Mouse (Mus musculus) urinary bladder, postnatal 10 days (tissue): ENCODE results near the gene Hypk.
A peak's percentile ranks its signal among the peaks of the same experiment; 100 is the strongest.
"Not testable (repeated sequence)": the region's sequence is repeated elsewhere in the genome, so short reads cannot be mapped to it uniquely, and the experiment has no call there.

Experiments used
- DNase-seq: peaks from one replicate; pipeline ENCODE4 v3.0.0; 2022; ENCODE audit warnings: low spot score

Gene Hypk

DNA sequence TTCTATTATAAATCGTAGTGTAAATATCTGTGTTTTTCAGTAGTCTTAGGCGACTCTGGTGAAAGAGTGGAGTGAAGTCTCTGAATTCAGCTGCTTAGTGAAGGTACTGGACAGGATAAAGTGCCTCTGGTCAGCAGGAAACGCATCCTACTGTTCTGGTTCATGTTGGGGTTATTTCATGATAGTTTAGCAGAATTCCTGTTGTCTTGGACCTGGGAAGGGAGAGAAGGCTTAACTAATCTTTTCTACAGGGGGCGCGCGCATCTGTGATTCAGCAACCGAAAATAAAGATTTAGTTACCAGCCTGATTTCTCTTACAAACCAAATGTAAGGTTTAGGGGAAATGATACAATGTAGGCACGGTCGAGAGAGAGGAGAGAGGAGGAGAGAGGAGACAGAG, 5.0 kb upstream of the Hypk start:
- no peak for DNase-seq

DNA sequence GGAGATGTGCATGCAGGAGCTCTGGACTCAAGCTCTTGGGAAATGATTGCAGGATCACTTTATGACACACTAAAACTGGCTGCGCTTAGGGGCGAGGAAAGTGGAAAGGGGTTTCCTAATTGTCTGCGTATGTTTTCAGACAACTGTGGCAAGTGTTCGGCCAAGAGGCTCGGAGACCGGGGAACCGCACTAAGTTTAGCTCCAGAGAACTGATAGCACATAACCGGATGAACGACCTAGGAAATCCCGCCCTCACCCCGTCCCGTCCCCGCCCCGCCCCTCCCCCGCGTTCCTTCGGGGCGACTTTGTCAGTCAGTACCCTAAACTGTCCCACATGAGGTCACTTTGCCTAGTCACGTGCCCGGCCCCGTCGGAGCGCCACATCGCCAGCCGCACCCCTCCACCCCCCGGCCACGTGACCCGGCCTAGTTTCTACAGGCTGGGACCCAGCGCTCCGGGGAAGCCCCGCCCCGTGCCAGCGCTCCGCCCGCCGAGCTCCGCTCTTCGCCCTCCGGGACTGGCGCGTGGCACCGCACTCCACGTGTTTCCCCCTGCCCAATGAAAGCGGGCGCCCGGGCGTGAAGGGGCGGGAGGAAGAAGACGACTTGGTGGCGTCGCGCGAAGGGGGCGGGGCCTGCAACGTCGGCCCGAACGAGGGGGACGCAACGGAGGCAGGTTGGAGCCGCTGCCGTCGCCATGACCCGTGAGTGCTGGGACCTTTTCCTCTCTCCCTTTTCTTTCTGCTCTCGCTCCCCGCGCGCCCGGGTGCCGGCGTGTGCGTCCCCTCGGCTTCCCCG, 4.2 kb upstream of the Hypk start, which contains the start of gene Serf2:
TSS of gene Serf2 (plus strand) at position 457 of the 797 bp plus-strand sequence.
- DNase-seq: peak; percentile 99

DNA sequence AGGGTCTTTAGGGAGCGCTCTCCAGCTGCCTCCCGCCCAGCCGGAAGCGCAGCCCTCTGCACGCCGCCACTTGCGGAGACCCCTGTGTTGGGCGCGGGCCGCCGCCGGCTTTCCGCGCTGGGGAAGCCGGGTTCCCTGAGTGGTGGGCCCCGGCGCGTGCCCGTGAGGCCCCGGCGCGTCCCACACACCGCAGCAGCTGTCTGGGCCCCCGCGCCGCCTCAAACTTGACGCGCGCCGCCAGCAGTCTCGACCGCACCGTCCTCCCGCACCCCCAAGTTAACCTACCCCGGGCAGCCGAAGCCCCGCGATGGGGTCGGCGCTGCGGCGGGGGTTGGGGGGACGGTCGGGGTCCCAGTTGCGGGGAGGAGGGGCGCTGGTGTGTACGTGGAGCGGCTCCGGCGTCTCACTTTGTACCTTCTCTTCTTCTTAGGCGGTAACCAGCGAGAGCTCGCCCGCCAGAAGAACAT, 3.5 kb upstream of the Hypk start:
- no peak for DNase-seq

DNA sequence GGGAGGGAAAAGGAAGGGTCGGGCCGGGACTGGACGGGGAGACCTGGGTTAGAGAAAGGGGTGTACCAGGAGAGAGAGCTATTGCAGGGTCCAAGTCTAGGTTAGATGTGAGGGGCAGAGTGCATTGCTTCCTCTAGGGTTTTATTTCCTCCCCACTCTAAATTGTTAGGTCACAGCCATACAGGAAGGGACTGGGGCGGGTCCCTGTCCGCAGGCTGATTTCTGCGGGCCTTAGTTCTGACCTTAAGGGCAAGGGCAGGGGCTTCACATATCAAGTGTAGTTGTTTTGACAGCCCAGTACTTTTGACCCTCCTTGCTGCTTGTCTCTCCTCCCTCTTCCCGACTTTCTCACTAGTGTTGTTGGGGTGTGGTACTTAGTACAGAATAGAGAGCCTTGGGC, 3.0 kb upstream of the Hypk start:
- no peak for DNase-seq

DNA sequence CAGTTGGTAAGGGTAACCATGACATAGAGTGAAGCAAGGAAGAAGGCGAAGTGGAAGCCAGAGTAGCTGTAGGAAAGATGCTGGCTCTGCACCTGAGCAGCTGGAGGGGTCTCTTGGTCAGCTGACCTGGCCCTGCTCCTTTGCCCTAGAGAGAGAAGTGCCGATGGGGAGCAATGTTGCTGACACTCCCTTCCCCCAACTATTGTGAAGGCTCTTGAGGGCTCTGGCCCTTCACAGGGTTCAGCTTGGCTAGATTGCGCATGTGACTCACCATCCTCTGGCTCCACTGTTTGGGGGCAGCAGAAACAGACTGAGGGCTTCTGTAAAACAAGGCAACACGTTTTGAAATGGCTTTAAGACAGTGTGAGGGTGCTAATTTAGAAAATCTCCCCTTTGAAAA, 729 bp upstream of the Hypk start:
- DNase-seq: no peak

DNA sequence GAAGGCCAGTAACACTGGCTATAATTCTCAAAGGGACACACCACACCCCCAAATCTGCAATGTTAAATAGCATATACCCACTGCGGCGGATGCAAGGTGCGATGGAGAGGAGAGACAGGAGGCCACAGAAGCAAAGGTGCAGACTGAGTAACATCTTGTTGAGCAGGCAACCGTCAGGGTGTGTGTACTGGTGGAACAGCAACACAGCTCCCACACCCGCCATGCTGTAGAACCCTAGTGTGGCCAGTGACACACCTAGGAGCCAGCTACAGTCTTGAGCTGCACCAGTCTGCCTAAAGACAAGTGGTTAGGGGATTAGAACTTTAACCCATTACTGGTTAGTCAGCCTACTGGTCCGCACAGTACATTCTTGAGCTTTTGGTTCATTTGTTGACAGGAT, 827 bp downstream of the Hypk start:
- DNase-seq: no peak

DNA sequence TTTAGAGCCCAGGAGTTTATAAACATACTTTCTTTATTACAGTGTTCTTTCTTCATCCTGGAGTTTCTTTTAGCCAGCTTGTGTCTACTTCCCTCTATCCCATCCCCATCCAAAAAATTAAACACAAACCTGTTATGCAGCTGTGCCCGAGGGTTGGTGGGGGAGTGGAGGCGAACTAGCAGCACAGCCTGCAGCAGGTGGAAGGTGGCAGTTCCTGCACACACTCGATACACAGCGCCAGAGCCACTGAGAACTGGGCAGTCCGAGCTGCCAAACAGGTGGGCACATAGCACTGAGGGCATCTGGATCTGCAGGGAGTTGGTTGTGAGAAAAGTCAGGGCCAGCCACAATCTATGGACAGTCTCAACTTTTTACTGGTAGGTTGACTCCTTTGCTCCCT, 2.4 kb downstream of the Hypk start:
- no peak for DNase-seq

DNA sequence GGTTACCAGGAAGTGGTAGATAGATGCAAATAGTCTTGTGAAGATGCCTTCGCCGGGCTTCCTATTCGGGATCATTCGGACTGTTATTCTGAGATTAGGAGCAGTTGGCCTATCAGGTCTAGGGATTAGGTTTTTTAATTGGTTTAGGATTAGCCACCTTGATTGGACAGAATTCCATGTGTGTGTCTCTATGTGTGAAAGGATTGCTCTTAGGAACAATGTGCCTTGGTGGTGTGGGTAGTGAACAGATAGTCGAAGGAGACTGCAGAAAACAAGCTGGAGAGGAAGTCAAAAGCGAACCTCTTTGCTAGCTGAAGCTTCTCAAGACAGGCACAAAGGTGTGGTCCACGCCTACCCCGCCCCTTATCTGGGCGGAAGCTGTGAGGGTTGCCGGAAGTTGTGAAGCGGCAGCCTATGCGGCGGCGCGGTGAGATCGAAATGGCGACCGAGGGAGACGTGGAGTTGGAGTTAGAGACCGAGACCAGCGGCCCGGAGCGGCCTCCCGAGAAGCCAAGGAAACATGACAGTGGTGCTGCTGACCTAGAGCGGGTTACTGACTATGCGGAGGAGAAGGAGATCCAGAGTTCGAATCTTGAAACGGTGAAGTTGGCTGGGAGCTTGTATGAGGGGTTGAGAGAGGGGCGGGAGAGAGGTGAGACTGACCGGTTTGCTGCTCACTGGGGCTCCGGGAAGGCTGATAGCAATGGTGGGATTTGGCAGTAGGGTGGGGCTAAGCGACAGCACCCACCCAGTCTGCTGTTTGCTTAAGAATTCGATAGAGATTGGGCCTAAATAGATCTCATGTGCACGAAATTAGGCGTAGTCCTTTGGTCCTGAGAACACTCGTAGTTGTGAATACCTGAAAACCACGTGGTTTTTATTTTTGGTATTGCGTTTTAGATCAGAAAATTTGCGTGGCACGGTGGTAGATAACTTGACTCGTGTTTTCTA, 3.9 kb downstream of the Hypk start, which contains the start of gene Serinc4:
TSS of gene Serinc4 (minus strand) at position 90 of the 951 bp plus-strand sequence.
- peak; percentile 35 for DNase-seq

DNA sequence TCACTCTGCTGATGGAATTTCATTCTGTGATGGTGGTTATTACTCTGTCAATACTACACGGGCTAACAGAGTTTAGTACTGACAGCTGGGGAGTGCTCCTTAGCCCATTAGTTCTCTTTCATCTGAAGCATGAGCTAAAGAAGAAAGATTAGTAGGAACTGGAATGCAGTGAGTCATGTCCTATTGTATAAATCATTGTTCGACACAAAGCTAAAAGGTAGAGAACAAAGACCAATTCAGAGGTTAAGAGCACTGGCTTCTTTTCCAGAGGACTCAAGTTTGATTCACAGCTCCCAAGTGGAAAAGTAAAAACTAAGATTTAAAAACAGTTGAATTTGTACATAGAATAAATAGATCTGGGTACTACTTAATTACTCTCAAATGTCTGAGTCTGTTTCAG, 7.0 kb downstream of the Hypk start:
- DNase-seq: no peak

DNA sequence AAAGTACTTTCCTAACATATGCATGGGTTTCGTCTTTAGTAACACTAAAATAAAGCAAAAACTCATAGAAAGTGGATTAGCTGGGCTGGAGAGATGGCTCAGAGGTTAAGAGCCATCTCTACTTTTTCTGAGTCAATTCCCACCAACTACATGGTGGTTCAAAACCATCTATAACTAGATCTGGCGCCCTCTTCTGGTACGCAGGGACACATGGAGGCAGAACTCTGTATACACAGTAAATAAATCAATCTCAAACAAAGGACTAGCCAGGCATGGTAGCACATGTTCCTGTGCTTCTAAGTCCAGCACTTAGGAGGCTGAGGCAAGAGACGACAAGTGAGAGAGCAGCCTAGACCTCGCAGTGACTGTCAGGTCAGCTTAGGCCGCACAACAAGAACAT, 15.9 kb downstream of the Hypk start:
- DNase-seq: not testable (repeated sequence)

DNA sequence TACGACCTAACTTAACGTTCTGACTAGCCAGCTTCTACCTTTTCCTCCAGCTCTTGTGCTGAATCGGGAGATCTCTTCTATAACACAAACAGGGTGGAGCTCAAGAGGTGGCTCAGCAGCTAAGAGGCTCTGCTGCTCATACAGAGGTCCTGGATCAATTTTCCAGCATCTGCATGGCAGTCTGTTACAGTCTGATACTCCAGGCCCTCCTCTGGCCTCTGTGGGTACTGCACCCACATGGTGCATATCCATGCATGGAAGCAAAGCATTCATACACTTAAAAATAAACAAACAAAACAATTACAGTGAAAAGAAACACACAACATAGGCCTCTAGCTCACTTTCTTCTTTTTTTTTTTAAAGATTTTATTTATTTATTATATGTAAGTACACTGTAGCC, 19.7 kb downstream of the Hypk start:
- not testable (repeated sequence) for DNase-seq

DNA sequence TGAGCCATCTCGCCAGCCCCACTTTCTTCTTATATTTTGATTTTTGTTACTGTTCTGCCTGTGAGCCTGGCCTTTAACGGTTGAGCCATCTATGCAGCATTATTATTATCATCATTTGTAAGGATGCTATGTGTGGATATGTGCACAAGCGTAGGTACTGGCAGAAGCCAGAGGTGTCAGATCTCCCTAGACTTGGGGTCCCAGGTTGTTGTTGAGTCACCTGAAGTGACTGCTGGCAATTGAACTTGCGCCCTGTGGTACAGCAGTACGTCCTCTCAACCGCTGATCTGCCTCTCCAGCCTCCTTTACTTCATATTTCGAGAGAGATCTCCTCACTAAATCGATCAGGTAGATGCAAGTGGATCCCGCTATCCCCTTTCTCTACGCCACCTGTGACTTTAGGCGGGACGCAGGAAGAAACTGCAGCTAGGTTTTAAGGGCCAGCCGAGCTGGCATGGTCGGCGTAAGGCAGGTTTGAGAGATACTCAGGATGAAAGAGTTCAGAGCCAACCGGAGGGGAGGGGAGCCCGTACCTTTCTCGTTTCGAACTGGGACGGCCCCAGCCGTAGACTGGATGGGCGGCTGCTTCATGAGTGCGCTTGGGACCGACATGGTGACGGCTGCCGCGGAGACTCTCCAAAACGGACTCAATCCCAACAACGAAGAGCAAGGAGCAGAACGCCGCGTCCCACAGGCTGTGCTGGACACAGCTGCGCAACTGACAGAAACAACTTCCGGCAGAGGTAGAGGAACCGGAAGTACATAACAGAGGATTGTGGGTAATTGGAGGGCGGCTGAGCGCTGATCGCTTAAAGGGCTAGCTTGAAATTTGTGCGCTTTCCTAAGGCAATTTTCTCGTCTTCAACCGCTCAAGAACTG, 20.4 kb downstream of the Hypk start, which contains the start of gene Mfap1b:
TSS of gene Mfap1b (minus strand) at position 767 of the 879 bp plus-strand sequence.
- peak; percentile 26 for DNase-seq

DNA sequence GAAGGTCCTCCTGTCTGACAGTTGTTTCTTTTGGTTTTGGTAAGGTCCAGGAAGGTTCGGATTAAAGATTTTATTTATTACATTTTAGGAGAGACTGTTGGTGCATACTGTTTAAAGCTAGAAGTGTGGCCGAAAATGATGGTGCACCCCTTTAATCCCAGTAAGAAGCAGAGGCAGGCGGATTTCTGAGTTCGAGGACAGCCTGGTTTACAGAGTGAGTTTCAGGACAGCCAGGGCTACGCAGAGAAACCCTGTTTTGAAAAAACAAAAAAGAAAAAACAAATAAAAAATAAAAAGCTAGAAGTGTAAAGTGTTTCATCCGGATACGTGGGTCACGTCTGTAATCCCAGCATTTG, 21.1 kb downstream of the Hypk start:
- DNase-seq: no peak

DNA sequence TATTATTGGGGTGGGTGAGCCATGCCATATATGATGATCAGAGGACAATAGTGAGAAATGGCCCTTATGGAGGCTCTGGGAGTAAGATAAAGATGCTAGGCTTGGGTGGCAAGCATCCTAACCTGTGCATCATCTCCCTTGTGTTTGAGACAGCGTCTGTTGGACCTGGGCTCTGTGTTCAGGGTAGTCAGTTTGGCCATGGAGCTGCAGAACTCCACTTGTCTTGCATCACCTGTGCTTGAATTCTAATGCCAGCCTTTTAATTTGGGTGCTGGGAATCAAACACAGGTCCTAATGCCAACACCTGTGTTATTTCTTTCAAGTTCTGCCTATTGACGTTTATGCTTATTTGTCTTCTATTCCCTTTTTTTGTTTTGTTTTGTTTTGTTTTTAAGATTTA, 22.2 kb downstream of the Hypk start:
- DNase-seq: not testable (repeated sequence)

DNA sequence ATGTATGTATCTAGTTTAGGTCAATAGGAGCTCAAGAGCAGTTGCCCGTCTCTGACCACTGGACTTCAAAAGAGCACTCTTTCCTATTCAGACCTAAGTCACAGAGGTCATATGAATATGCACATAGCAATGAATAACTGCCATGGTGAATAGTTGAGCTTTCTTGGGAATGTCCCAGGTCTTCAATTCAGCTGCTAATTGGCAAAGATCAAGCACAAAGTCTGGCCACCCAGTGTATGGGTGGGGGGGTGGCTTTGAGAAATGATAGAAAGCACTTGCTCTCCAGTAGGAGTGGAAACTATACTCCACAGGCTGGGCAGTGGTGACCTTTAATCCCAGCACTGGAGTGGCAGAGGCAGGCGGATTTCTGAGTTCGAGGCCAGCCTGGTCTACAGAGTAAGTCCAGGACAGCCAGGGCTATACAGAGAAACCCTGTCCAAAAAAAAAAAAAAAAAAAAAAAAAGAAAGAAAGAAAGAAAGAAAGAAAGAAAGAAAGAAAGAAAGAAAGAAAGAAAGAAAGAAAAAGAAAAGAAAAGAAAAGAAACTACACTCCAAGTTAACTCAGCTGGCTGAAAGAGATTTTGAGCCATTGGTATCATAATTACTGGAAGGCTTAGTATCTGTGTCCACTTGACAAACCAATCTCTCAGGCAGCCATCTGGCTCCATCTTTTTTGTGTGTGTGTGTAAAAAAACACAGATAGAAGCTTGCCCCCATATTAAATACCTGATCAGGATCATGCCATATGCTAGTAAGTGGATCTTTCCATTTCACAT, 24.6 kb downstream of the Hypk start:
- no peak for DNase-seq

DNA sequence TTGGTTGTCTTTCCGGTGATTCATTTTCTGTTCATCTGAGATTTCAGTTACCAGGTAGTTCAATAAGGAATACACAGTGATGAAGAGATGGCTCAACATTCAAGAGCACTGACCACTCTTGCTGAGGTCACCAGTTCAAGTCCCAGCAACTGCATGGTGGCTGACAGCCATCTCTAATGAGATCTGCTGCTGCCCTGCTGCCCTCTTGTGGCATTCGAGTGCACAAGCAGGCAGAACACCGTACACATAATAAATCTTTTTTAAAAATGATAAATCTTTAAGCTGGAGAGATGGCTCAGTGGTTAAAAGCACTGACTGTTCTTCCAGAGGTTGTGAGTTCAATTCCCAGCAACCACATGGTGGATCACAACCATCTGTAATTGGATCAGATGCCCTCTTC, 27.4 kb downstream of the Hypk start:
- no peak for DNase-seq

DNA sequence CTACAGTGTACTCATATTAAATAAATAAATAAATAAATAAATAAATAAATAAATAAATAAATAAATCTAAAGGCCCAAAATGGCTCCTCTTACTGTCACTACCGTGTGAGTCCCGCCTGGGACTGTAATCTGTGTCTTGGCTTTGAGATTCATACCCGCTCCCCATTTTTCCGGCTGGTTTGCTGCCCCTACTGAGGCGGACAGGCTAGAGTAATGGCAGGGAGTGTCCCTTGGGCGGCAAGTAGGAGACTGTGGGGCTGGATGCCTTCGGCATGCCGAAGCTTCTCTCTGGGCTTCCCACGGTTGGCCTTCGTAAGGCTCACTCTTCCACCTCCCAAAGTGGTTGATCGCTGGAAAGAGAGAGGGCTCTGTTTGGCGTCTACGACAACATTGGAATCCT, 27.8 kb downstream of the Hypk start:
- not testable (repeated sequence) for DNase-seq

DNA sequence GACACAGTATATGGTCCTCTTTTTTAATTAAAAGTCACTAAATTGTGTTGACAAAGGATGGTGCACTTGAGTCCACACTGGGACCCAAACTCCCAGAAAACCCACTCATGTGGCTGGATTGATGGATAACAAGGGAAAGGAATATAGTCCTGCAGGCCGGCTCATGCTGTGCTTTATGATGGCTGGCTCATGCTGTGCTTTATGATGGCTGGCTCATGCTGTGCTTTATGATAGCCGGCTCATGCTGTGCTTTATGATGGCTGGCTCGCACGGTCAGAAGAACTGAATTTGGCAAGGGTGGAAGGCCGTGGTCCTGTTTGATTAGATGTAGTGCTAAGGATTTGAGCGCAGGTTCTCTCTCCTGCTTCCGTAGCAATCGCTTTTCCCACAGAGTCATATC, 30.5 kb downstream of the Hypk start:
- DNase-seq: no peak

DNA sequence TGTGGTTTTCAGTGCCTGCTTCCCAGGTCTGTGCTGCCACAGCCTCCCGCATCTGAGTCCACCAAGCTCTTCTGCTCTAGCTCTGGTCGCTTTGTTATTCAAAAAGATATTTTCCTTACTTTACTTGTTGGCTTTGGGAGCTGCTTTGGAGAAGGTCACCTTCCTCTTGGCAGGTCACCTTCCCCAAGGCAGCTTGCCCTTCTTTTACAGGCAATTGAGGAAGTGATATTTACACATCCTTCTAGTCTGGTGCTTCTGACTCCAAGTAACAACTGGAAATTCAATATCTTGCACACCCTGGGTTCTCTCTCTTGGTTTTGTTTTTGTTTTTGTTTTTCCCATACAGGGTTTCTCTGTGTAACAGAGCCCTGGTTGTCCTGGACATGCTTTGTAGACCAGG, 31.3 kb downstream of the Hypk start:
- DNase-seq: not testable (repeated sequence)

DNA sequence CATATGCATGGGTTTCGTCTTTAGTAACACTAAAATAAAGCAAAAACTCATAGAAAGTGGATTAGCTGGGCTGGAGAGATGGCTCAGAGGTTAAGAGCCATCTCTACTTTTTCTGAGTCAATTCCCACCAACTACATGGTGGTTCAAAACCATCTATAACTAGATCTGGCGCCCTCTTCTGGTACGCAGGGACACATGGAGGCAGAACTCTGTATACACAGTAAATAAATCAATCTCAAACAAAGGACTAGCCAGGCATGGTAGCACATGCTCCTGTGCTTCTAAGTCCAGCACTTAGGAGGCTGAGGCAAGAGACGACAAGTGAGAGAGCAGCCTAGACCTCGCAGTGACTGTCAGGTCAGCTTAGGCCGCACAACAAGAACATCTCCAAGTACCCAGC, 48.5 kb downstream of the Hypk start:
- not testable (repeated sequence) for DNase-seq
